ENCODE assay signal across 7 mouse cellular contexts in genomic region chr1:58304296-58304695, GRCm38 (mm10). TPM values are rescaled to one million over a fixed set of nuclear protein-coding genes. Genes with fewer than 3 reads are reported as not detected.
A peak's percentile ranks its signal among the peaks of the same experiment; 100 is the strongest.
DNase-seq lines count a peak whose midpoint lies in the region; ATAC-seq lines count a peak whose summit lies in the region.

No protein-coding gene starts in this region.

- no peak overlapping the region for H3K4me3 ChIP-seq in embryonic facial prominence, embryonic 14.5 days (ENCODE audit: low read depth, low read length)
- no peak overlapping the region for H3K4me3 ChIP-seq in hindbrain, embryonic 10.5 days

- peak; percentile 85 for DNase-seq in 416B (ENCODE audit: low read depth)
- peak; percentile 62 for DNase-seq in CD4-positive, CD25-positive, alpha-beta regulatory T cell, adult 2 months (ENCODE audit: low read depth, low spot score)
- peak; percentile 27 for DNase-seq in embryonic facial prominence, embryonic 14.5 days (ENCODE audit: low spot score)
- DNase-seq in left cerebral cortex, postnatal 36 days (ENCODE audit: low spot score in 2 of 2), result no peak
- no peak for DNase-seq in right cerebral cortex, adult 2 months (ENCODE audit: low spot score in 2 of 2)
- DNase-seq in hindbrain, embryonic 10.5 days (ENCODE audit: low spot score), result no peak

- no peaks in the 10 kb centered on the region for H3K36me3 ChIP-seq in embryonic facial prominence, embryonic 14.5 days (ENCODE audit: control insufficient read depth, insufficient read depth, low read length)
- H3K36me3 ChIP-seq in hindbrain, embryonic 10.5 days, result no peaks in the 10 kb centered on the region

- H3K27me3 ChIP-seq in embryonic facial prominence, embryonic 14.5 days (replicated peaks; ENCODE audit: control insufficient read depth, insufficient read depth, low read length), result no peaks in the 10 kb centered on the region
- no peaks in the 10 kb centered on the region for H3K27me3 ChIP-seq in hindbrain, embryonic 10.5 days (ENCODE audit: insufficient read depth, poor library complexity, severe bottlenecking)

- H3K4me1 ChIP-seq in embryonic facial prominence, embryonic 14.5 days (ENCODE audit: control insufficient read depth, insufficient read depth, low read length), result peaks cover 12% of the 10 kb centered on the region
- H3K4me1 ChIP-seq in hindbrain, embryonic 10.5 days (replicated peaks), result peaks cover 7% of the 10 kb centered on the region; the same call in 1 of the 2 replicates

- 59% methylated on average over 12 of the region's 12 CpGs for WGBS in embryonic facial prominence, embryonic 14.5 days
- 63% methylated on average over 12 of the region's 12 CpGs for WGBS in hindbrain, embryonic 10.5 days

- intact Hi-C loops in left cerebral cortex, postnatal 36 days (cut with DNase I), result no loop called here

- peak overlapping the region; percentile 3; the same call in 1 of the 2 replicates for H3K27ac ChIP-seq in embryonic facial prominence, embryonic 14.5 days (replicated peaks; ENCODE audit: low read depth, low read length)
- no peak overlapping the region for H3K27ac ChIP-seq in hindbrain, embryonic 10.5 days

- H3K4me2 ChIP-seq in embryonic facial prominence, embryonic 14.5 days (ENCODE audit: low read depth, low read length), result no peak overlapping the region

- no peak overlapping the region for H3K9ac ChIP-seq in embryonic facial prominence, embryonic 14.5 days (ENCODE audit: low read depth, low read length)

- no peaks in the 10 kb centered on the region for H3K9me3 ChIP-seq in embryonic facial prominence, embryonic 14.5 days (ENCODE audit: control insufficient read depth, low read length)
- H3K9me3 ChIP-seq in hindbrain, embryonic 10.5 days, result no peaks in the 10 kb centered on the region

- no peak for ATAC-seq in embryonic facial prominence, embryonic 14.5 days (ENCODE audit: low read depth)
- ATAC-seq in megakaryocyte progenitor cell, adult 5-6 weeks (replicated peaks; ENCODE audit: poor library complexity), result peak; percentile 31

RNA-seq across cellular contexts. Expression of gene Aox2, which starts 26.2 kb away (rescaled TPM):
- polyA plus RNA-seq in embryonic facial prominence, embryonic 14.5 days (2014; fragmentation: Nextera tagmentation; extraction: Ambion mirVana), result 1.2 and 1.4 TPM in 2 replicates
- 0.05 TPM in 1 of 2 replicates, not detected in the other for total RNA-seq in megakaryocyte progenitor cell, adult 5-6 weeks (2015)
- total RNA-seq in megakaryocyte progenitor cell, adult 5-6 weeks (2017), result not detected in 2 replicates
- not detected for total RNA-seq in left cerebral cortex, postnatal 36 days (2021)
- polyA plus RNA-seq in hindbrain, embryonic 10.5 days (2016; fragmentation: Nextera tagmentation; extraction: Ambion mirVana), result 0.05 TPM in 1 of 2 replicates, not detected in the other

Comparison
In these comparisons a context has a peak if more than half of its experiments do, and no peak if none do; other contexts are left out.
1. DNase-seq: peak in 416B (single experiment), CD4-positive, CD25-positive, alpha-beta regulatory T cell, adult 2 months (single experiment) and embryonic facial prominence, embryonic 14.5 days (single experiment); none in left cerebral cortex, postnatal 36 days (0 of 2), right cerebral cortex, adult 2 months (0 of 2) and hindbrain, embryonic 10.5 days (single experiment).